Mouse (Mus musculus) cerebellum, postnatal 4 days (tissue): ENCODE measurements around the gene D17H6S53E.
A peak's percentile ranks its signal among the peaks of the same experiment; 100 is the strongest.

Source experiments
- DNase-seq, 2 experiments: peaks; one replicate each; pipeline ENCODE4 v3.0.0; 2022; ENCODE audit warnings: low spot score in 2 of 2, mixed read lengths in 1 of 2

D17H6S53E gene

GRCm38 (mm10) chr17:35126206-35126611, at the start of gene D17H6S53E:
Gene D17H6S53E (plus strand): TSS chr17:35126373.
- peak; percentile 52 to 61 for DNase-seq

- DNase-seq = no peak
Observed at GRCm38 (mm10) chr17:35076507-35077176, 49.5 kb upstream of the D17H6S53E start, which contains the start of gene Ly6g6e. Gene Ly6g6e (plus strand): TSS chr17:35076902.

GRCm38 (mm10) chr17:35077285-35077684, 48.9 kb upstream of the D17H6S53E start:
- DNase-seq = no peak

- no peak for DNase-seq
Observed at GRCm38 (mm10) chr17:35077786-35078233, 48.4 kb upstream of the D17H6S53E start, which contains the start of gene Ly6g6d. Gene Ly6g6d (minus strand): TSS chr17:35078065.

GRCm38 (mm10) chr17:35079778-35080177, 46.4 kb upstream of the D17H6S53E start:
- no peak for DNase-seq

GRCm38 (mm10) chr17:35080248-35080647, 45.9 kb upstream of the D17H6S53E start:
- no peak for DNase-seq

- no peak for DNase-seq
Observed at GRCm38 (mm10) chr17:35080710-35081109, 45.5 kb upstream of the D17H6S53E start.

GRCm38 (mm10) chr17:35082841-35083576, 43.2 kb upstream of the D17H6S53E start:
- DNase-seq = no peak

GRCm38 (mm10) chr17:35083929-35084497, 42.2 kb upstream of the D17H6S53E start:
- no peak for DNase-seq

GRCm38 (mm10) chr17:35085208-35085865, 40.8 kb upstream of the D17H6S53E start, which contains the start of gene Ly6g6f:
Gene Ly6g6f (minus strand): TSS chr17:35085610.
- no peak for DNase-seq

- DNase-seq = no peak
Observed at GRCm38 (mm10) chr17:35088151-35088550, 38.0 kb upstream of the D17H6S53E start.

GRCm38 (mm10) chr17:35088825-35089644, 37.1 kb upstream of the D17H6S53E start, which contains the start of gene Abhd16a:
Gene Abhd16a (plus strand): TSS chr17:35089263.
- peak; percentile 77 to 93 for DNase-seq

GRCm38 (mm10) chr17:35090166-35090932, 35.8 kb upstream of the D17H6S53E start:
- peak in 1 of 2 experiments; percentile 57 for DNase-seq

- no peak for DNase-seq
Observed at GRCm38 (mm10) chr17:35092403-35093198, 33.6 kb upstream of the D17H6S53E start.

GRCm38 (mm10) chr17:35094475-35095365, 31.5 kb upstream of the D17H6S53E start:
- no peak for DNase-seq

- no peak for DNase-seq
Observed at GRCm38 (mm10) chr17:35096597-35096996, 29.6 kb upstream of the D17H6S53E start.

- DNase-seq = peak in 1 of 2 experiments; percentile 56
Observed at GRCm38 (mm10) chr17:35097164-35097655, 29.0 kb upstream of the D17H6S53E start.

GRCm38 (mm10) chr17:35100196-35100765, 25.9 kb upstream of the D17H6S53E start:
- no peak for DNase-seq
